15 mouse cellular contexts compared by ENCODE assay signal in genomic region chr8:64847241-64847640, GRCm38 (mm10). TPM values are rescaled to one million over a fixed set of nuclear protein-coding genes. Genes with fewer than 3 reads are reported as not detected.
DNase-seq lines count a peak whose midpoint lies in the region; ATAC-seq and TF ChIP-seq lines count a peak whose summit lies in the region.
"Had no signal": no experiment of that assay in that cellular context is flagged by ENCODE, and none has a peak within 500 bp of the region (broad histone marks: within the 10 kb centered on the region; RNA-seq: fewer than 3 reads in every experiment).

No protein-coding gene starts in this region.

- H3K27ac ChIP-seq in cerebellum, adult 2 months (ENCODE audit: insufficient read depth, low read length) = peak overlapping the region; percentile 16; the same call in 1 of the 2 replicates
- no peak overlapping the region for H3K27ac ChIP-seq in hindbrain, postnatal 0 days
- H3K27ac ChIP-seq: heart, embryonic 13.5 days; limb, embryonic 15.5 days; stomach, postnatal 0 days had no signal

- peak overlapping the region; percentile 81 for H3K4me2 ChIP-seq in hindbrain, postnatal 0 days (ENCODE audit: low read depth, low read length)
- H3K4me2 ChIP-seq: limb, embryonic 15.5 days had no signal

- WGBS in cerebellum, adult 2 months = 55% methylated on average over 2 of the region's 2 CpGs
- 53% methylated on average over 2 of the region's 2 CpGs for WGBS in hindbrain, postnatal 0 days

- TF ChIP-seq POLR2A in cerebellum, adult 2 months (IDR thresholded peaks at IDR 0.05; ENCODE audit: borderline replicate concordance, insufficient read depth, low read length) = no peak

- no peak overlapping the region for H3K9ac ChIP-seq in hindbrain, postnatal 0 days (replicated peaks; ENCODE audit: low read length)
- H3K9ac ChIP-seq: heart, embryonic 13.5 days; limb, embryonic 15.5 days had no signal

- DNase-seq in cerebellum, adult 2 months = no peak
- DNase-seq in cerebellum, adult 18-20 months = no peak
- peak; percentile 16 to 19 for DNase-seq in right cerebral cortex, postnatal 10 days (ENCODE audit: low spot score in 2 of 2)
- no peak for DNase-seq in right cerebral cortex, postnatal 14 days
- DNase-seq in hindbrain, postnatal 0 days (ENCODE audit: low spot score) = no peak
- DNase-seq in splenic B cell, adult 2 months (ENCODE audit: low read depth, low spot score) = peak; percentile 23
- DNase-seq in thymus, postnatal 10 days (ENCODE audit: low spot score in 2 of 2) = no peak
- no peak for DNase-seq in cerebellum, adult 8-10 months
- DNase-seq: adrenal gland, adult 8-10 months; lung, postnatal 14 days had no signal

- ATAC-seq in hindbrain, postnatal 0 days = no peak
- ATAC-seq: intestine, embryonic 16.5 days; Patski had no signal

- H3K9me3 ChIP-seq in hindbrain, postnatal 0 days (ENCODE audit: low read length) = no peaks in the 10 kb centered on the region
- H3K9me3 ChIP-seq: heart, embryonic 13.5 days; limb, embryonic 15.5 days had no signal

- H3K4me1 ChIP-seq in cerebellum, adult 2 months (ENCODE audit: control insufficient read depth, insufficient read depth, low read length) = no peaks in the 10 kb centered on the region; the same call in 1 of the 2 replicates
- peaks cover 15% of the 10 kb centered on the region for H3K4me1 ChIP-seq in hindbrain, postnatal 0 days (ENCODE audit: insufficient read depth, low read length)

- no peaks in the 10 kb centered on the region for H3K27me3 ChIP-seq in cerebellum, adult 2 months (ENCODE audit: control insufficient read depth, insufficient read depth, low read length)
- no peaks in the 10 kb centered on the region for H3K27me3 ChIP-seq in hindbrain, postnatal 0 days (ENCODE audit: insufficient read depth, low read length)
- H3K27me3 ChIP-seq in splenic B cell, adult 2 months (ENCODE audit: control insufficient read depth, insufficient read depth, low read length, poor library complexity, severe bottlenecking) = no peaks in the 10 kb centered on the region
- H3K27me3 ChIP-seq: heart, embryonic 13.5 days; limb, embryonic 15.5 days; Patski had no signal

- H3K36me3 ChIP-seq in hindbrain, postnatal 0 days (ENCODE audit: insufficient read depth, low read length) = no peaks in the 10 kb centered on the region
- H3K36me3 ChIP-seq in splenic B cell, adult 2 months (ENCODE audit: control insufficient read depth, insufficient read depth, low read length, poor library complexity, severe bottlenecking) = no peaks in the 10 kb centered on the region
- H3K36me3 ChIP-seq: heart, embryonic 13.5 days; limb, embryonic 15.5 days had no signal

- TF ChIP-seq CTCF in cerebellum, adult 2 months (IDR thresholded peaks at IDR 0.05; ENCODE audit: borderline replicate concordance, insufficient read depth, low read depth, low read length) = no peak
- no peak for TF ChIP-seq CTCF in hindbrain, postnatal 0 days (IDR thresholded peaks at IDR 0.05; ENCODE audit: low read depth)

- no peak overlapping the region for H3K4me3 ChIP-seq in cerebellum, adult 2 months (replicated peaks; ENCODE audit: insufficient read depth, low read depth, low read length)
- H3K4me3 ChIP-seq in hindbrain, postnatal 0 days (ENCODE audit: low read length) = no peak overlapping the region
- H3K4me3 ChIP-seq: limb, embryonic 15.5 days had no signal

RNA-seq across cellular contexts. Expression of gene Klhl2, which starts 2.6 kb away (rescaled TPM):
- 58.4 and 73.5 TPM in 2 replicates for polyA plus RNA-seq in cerebellum, adult 2 months (2012; rRNA removed)
- total RNA-seq in hindbrain, postnatal 0 days (2014; rRNA removed) = 35.0 and 41.0 TPM in 2 replicates
- polyA plus RNA-seq in hindbrain, postnatal 0 days (2015; fragmentation: Nextera tagmentation; extraction: Ambion mirVana) = 26.3 and 27.4 TPM in 2 replicates

Comparison
In these comparisons a context has a peak if more than half of its experiments do, and no peak if none do; other contexts are left out.
1. DNase-seq: peak in right cerebral cortex, postnatal 10 days (2 of 2) and splenic B cell, adult 2 months (single experiment); none in cerebellum, adult 2 months (0 of 2), cerebellum, adult 18-20 months (0 of 2), right cerebral cortex, postnatal 14 days (single experiment), hindbrain, postnatal 0 days (single experiment), thymus, postnatal 10 days (0 of 2) and cerebellum, adult 8-10 months (single experiment).